Mouse (Mus musculus): ENCODE results near the gene Sfn. TPM values are rescaled to one million over a fixed set of nuclear protein-coding genes. Genes with fewer than 3 reads are reported as not detected.
A peak's percentile ranks its signal among the peaks of the same experiment; 100 is the strongest.
"Not testable (repeated sequence)": the region's sequence is repeated elsewhere in the genome, so short reads cannot be mapped to it uniquely, and the experiment has no call there.

Sfn gene
- polyA plus RNA-seq (2012) = 0.06 and 0.22 TPM in 2 replicates

DNA sequence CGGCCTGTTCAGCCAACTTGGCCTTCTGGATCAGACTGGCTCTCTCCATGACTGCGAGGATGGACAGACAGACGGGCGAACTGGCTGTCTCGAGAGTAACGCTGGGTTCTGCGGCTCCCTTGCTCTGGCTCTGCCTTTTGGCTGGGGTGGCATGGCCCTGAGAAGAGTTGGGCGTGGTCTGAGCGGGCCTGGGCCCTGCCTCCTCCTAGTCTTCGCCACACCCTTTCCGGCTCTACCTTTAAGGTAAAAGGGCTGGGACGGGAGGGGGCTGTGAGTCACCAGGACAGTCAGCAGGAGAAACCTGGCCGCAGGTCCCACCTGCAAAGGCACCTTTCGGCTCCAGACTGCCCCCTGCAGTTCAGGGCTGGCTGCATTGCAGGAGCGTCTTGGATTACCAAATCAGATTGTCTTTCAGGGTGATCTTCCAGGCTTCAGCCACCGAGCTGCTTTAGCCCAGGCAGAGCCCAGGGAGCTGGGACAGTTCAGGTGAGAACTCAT is at the start of gene Sfn:
TSS of gene Sfn (minus strand) at position 448 of the 498 bp plus-strand sequence.
- Histone ChIP-seq H3K27me3 (ENCODE audit: control insufficient read depth) (peaks cover 38% of the 10 kb centered on the region), H3K36me3 (ENCODE audit: control insufficient read depth) (peaks cover 2% of the 10 kb centered on the region; the same call in 1 of the 2 replicates)
- TF ChIP-seq GATA1 (IDR thresholded peaks at IDR 0.05; ENCODE audit: low read length) (no peak), TAL1 (IDR thresholded peaks at IDR 0.05; ENCODE audit: low read length) (no peak)

GRCm38 (mm10) chr4:133651445-133651844 is 49.5 kb upstream of the Sfn start:
- Histone ChIP-seq H3K36me3 (ENCODE audit: control insufficient read depth) (no peaks in the 10 kb centered on the region), H3K27me3 (ENCODE audit: control insufficient read depth) (no peaks in the 10 kb centered on the region), H3K4me3 (replicated peaks) (no peak overlapping the region), H3K9me3 (ENCODE audit: control insufficient read depth, low read length) (no peaks in the 10 kb centered on the region), H3K4me1 (ENCODE audit: control insufficient read depth) (peaks cover 3% of the 10 kb centered on the region)
- TF ChIP-seq TAL1 (IDR thresholded peaks at IDR 0.05; ENCODE audit: low read length) = no peak
- no peak for TF ChIP-seq GATA1 (IDR thresholded peaks at IDR 0.05; ENCODE audit: low read length)

More for the DNA sequence above, at the start of gene Sfn:
- Histone ChIP-seq H3K4me1 (ENCODE audit: control insufficient read depth) (peaks cover 25% of the 10 kb centered on the region), H3K9me3 (ENCODE audit: control insufficient read depth, low read length) (no peaks in the 10 kb centered on the region), H3K4me3 (replicated peaks) (no peak within 1 kb of the TSS)

DNA sequence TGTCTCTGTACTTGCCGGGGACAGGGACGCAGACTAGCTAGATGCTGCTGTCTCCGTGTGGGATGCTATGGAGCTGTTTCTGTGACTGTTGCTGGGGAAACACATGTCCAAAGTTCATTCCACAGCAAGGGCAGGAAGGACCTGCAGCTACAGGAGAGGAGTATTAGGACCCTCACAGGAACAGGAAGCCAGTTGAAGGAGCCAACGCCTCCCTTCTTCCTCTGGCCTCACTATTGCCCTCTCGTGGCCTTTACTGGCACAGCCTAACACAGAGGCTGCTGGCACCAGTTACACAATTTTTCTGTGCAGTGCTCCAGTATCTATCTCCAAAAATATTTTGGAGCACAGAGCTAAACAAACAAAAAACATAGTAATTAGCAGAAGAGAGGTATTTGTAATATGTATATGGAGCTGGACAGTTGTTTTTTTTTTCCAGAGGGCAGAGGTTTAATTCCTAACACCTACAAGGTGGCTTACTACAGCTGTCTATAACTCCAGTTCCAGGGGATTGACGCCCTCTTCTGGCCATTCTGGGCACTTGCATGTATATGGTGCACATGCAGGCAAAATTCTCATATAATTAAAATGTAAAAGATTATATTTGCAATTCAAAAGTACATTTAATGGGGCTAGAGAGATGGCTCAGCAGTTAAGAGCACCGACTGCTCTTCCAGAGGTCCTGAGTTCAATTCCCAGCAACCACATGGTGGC is 48.2 kb upstream of the Sfn start, which contains the start of gene Zdhhc18:
TSS of gene Zdhhc18 (minus strand) at position 166 of the 711 bp plus-strand sequence.
- peak within 1 kb of the TSS; percentile 41 for H3K4me3 ChIP-seq (replicated peaks)
- peaks cover 6% of the 10 kb centered on the region for H3K9me3 ChIP-seq (ENCODE audit: control insufficient read depth, low read length)
- TF ChIP-seq GATA1 (IDR thresholded peaks at IDR 0.05; ENCODE audit: low read length) = no peak
- no peaks in the 10 kb centered on the region for H3K27me3 ChIP-seq (ENCODE audit: control insufficient read depth)
- H3K4me1 ChIP-seq (ENCODE audit: control insufficient read depth) = peaks cover 3% of the 10 kb centered on the region
- no peaks in the 10 kb centered on the region for H3K36me3 ChIP-seq (ENCODE audit: control insufficient read depth)

DNA sequence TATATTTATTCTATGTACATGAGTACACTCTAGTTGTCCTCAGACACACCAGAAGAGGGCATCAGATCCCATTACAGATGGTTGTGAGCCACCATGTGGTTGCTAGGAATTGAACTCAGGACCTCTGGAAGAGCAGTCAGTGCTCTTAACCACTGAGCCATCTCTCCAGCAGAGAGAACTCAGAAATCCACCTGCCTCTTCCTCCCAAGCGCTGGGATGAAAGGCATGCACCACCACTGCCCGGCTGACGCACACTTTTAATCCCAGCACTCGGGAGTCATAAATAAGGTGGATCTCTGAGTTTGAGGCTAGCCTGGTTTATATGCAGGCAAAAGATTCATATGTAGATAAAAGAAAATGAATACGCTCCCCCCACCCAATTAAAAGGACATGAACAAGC is 47.5 kb upstream of the Sfn start:
- not testable (repeated sequence) for H3K4me1 ChIP-seq (ENCODE audit: control insufficient read depth); H3K27me3 ChIP-seq (ENCODE audit: control insufficient read depth); H3K36me3 ChIP-seq (ENCODE audit: control insufficient read depth); H3K4me3 ChIP-seq (replicated peaks); H3K9me3 ChIP-seq (ENCODE audit: control insufficient read depth, low read length)

DNA sequence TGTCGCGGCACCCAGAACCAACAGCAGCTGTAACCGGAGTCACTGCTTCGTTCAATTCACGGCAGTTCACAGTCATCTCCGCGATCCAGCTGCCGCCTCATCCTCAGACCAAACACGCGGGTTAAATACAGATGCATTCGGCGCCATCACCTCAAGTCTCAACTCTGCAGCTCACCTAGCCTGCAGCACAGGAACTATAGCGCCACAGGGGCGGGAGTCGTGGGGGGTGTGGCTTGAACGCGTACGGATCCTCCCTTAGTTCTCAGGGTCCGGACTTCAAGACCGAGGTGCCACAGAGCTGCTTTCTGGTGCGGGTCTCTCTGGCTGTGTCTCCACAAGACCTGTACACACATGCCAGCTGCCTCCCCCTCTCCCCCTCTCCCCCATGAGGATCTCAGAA is 43.7 kb upstream of the Sfn start:
- no peaks in the 10 kb centered on the region for H3K27me3 ChIP-seq (ENCODE audit: control insufficient read depth)
- peaks cover 3% of the 10 kb centered on the region for H3K4me1 ChIP-seq (ENCODE audit: control insufficient read depth)
- no peaks in the 10 kb centered on the region for H3K36me3 ChIP-seq (ENCODE audit: control insufficient read depth)
- peaks cover 8% of the 10 kb centered on the region for H3K9me3 ChIP-seq (ENCODE audit: control insufficient read depth, low read length)
- TF ChIP-seq TAL1 (IDR thresholded peaks at IDR 0.05; ENCODE audit: low read length) = no peak
- no peak overlapping the region for H3K4me3 ChIP-seq (replicated peaks)

GRCm38 (mm10) chr4:133645195-133645594 is 43.2 kb upstream of the Sfn start:
- peaks cover 8% of the 10 kb centered on the region for H3K9me3 ChIP-seq (ENCODE audit: control insufficient read depth, low read length)
- H3K27me3 ChIP-seq (ENCODE audit: control insufficient read depth) = no peaks in the 10 kb centered on the region
- no peaks in the 10 kb centered on the region for H3K36me3 ChIP-seq (ENCODE audit: control insufficient read depth)
- no peak overlapping the region for H3K4me3 ChIP-seq (replicated peaks)
- TF ChIP-seq GATA1 (IDR thresholded peaks at IDR 0.05; ENCODE audit: low read length) = no peak
- no peak for TF ChIP-seq TAL1 (IDR thresholded peaks at IDR 0.05; ENCODE audit: low read length)
- peaks cover 3% of the 10 kb centered on the region for H3K4me1 ChIP-seq (ENCODE audit: control insufficient read depth)

- H3K9me3 ChIP-seq (ENCODE audit: control insufficient read depth, low read length) = no peaks in the 10 kb centered on the region
- peaks cover 9% of the 10 kb centered on the region for H3K27me3 ChIP-seq (ENCODE audit: control insufficient read depth)
- H3K36me3 ChIP-seq (ENCODE audit: control insufficient read depth) = no peaks in the 10 kb centered on the region
- peaks cover 24% of the 10 kb centered on the region for H3K4me1 ChIP-seq (ENCODE audit: control insufficient read depth)
- no peak for TF ChIP-seq TAL1 (IDR thresholded peaks at IDR 0.05; ENCODE audit: low read length)
- TF ChIP-seq GATA1 (IDR thresholded peaks at IDR 0.05; ENCODE audit: low read length) = no peak
- peak overlapping the region; percentile 67 for H3K4me3 ChIP-seq (replicated peaks)
These were observed 32.1 kb upstream of the Sfn start for GRCm38 (mm10) chr4:133634043-133634410.

GRCm38 (mm10) chr4:133633332-133634042 is 31.5 kb upstream of the Sfn start:
- peaks cover 9% of the 10 kb centered on the region for H3K27me3 ChIP-seq (ENCODE audit: control insufficient read depth)
- peaks cover 24% of the 10 kb centered on the region for H3K4me1 ChIP-seq (ENCODE audit: control insufficient read depth)
- TF ChIP-seq GATA1 (IDR thresholded peaks at IDR 0.05; ENCODE audit: low read length) (no peak), TAL1 (IDR thresholded peaks at IDR 0.05; ENCODE audit: low read length) (no peak)
- H3K9me3 ChIP-seq (ENCODE audit: control insufficient read depth, low read length) = no peaks in the 10 kb centered on the region
- no peaks in the 10 kb centered on the region for H3K36me3 ChIP-seq (ENCODE audit: control insufficient read depth)
- peak overlapping the region; percentile 67 for H3K4me3 ChIP-seq (replicated peaks)

DNA sequence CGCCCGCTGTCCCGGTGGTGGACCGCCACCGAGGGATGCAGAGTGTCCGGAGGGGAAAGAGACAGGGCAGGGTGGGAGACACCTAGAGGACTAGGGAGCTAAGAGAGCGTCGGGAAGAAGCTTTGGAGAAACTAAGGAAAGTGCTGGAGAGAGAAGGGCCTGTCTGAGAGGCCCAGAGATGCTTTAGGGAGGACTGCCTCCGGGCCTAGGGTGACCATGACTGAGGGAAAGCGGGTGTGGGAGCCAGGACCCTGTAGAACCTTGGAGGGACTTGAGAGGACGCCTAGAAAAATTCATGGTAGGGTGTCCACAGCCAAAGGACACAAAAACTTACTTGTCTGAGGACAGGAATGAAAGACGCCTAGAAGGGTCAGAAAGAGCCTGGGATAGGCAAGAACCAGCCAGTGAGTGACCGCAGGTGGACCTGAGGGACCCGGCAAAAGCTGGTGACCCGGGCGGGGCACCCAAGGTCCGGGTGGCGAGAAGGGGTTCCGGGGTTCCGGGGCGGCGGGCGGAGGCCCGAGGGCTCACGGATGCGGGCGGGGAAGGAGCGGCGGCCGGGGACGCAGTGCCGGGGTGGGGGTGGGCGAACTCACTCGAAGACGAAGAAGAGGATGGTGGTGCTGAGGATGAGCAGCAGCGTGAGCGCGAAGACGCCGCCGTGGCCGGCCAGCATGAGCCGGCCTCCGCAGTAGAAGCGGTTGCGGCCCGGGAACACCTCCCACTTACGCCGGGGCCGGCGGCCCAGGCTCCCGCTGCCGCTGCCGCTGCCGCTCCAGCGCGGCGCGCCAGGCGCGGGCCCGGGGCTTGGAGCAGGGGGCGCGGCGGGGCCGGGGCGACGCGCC is 30.7 kb upstream of the Sfn start:
- H3K36me3 ChIP-seq (ENCODE audit: control insufficient read depth) = no peaks in the 10 kb centered on the region
- H3K27me3 ChIP-seq (ENCODE audit: control insufficient read depth) = peaks cover 9% of the 10 kb centered on the region
- TF ChIP-seq TAL1 (IDR thresholded peaks at IDR 0.05; ENCODE audit: low read length) (no peak), GATA1 (IDR thresholded peaks at IDR 0.05; ENCODE audit: low read length) (no peak)
- H3K4me3 ChIP-seq (replicated peaks) = peak overlapping the region; percentile 67
- H3K4me1 ChIP-seq (ENCODE audit: control insufficient read depth) = peaks cover 24% of the 10 kb centered on the region
- no peaks in the 10 kb centered on the region for H3K9me3 ChIP-seq (ENCODE audit: control insufficient read depth, low read length)
